Mouse (Mus musculus) embryo, embryonic 10 days (tissue): ENCODE measurements around the gene Lipe.

Source experiments
- DNase-seq: peaks from one replicate; pipeline ENCODE4 v3.0.0-alpha.2; 2015; ENCODE audit warnings: low spot score

The Lipe gene

DNA sequence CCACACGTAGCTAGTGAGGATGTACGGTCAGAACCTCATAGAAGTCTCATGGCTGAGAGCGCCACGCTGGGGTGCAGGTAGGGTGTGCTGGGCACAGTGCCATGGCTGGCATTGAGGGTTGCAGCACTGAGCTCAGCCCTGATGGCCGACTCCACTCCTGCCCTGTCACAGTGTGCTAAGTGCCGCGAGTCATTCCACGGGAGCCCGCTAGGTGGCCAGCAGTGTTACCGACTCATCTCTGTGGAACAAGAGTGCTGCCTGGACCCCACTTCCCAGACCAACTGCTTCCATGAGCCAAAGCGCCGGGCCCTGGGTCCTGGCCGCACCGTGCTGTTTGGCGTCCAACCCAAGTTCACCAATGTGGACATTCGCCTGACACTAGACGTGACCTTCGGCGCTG is 35.4 kb downstream of the Lipe start:
- no peak for DNase-seq

DNA sequence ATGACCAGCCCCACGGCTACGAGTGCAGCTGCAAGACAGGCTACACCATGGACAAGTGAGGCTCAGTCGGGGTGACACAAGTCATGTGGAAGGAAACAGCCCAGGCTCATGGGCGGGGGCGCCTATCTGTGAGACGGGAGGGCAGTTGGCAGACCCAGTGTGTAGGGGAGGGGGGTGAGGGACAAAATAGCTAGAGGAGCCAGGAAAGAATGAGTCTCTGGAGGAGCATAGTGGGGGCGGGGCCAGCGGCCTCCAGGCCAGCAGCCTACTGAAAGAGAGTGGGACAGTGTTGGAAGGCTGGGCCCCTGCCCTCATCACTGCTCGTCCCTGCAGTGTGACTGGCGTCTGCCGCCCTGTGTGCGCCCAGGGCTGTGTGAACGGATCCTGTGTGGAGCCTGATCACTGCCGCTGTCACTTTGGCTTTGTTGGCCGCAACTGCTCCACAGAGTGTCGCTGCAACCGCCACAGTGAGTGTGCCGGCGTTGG is 39.7 kb downstream of the Lipe start:
- peak; percentile 27 for DNase-seq

DNA sequence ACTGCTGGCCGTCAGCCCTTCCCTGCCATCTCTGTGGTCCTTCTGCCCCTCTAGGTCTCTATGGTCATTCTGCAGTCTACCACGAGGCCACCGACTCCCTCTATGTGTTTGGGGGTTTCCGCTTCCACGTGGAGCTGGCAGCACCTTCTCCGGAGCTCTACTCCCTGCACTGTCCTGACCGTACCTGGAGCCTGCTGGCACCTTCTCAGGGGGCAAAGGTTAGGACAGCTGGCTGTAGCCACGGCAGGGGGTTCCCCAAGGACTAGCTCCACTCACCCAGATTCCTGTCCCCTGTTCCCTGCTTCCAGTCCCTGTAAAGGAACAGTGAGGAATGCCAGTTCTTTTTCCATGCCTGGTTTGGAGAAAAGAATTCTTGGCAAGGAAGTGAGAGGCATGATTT is 49.6 kb downstream of the Lipe start:
- DNase-seq = no peak

DNA sequence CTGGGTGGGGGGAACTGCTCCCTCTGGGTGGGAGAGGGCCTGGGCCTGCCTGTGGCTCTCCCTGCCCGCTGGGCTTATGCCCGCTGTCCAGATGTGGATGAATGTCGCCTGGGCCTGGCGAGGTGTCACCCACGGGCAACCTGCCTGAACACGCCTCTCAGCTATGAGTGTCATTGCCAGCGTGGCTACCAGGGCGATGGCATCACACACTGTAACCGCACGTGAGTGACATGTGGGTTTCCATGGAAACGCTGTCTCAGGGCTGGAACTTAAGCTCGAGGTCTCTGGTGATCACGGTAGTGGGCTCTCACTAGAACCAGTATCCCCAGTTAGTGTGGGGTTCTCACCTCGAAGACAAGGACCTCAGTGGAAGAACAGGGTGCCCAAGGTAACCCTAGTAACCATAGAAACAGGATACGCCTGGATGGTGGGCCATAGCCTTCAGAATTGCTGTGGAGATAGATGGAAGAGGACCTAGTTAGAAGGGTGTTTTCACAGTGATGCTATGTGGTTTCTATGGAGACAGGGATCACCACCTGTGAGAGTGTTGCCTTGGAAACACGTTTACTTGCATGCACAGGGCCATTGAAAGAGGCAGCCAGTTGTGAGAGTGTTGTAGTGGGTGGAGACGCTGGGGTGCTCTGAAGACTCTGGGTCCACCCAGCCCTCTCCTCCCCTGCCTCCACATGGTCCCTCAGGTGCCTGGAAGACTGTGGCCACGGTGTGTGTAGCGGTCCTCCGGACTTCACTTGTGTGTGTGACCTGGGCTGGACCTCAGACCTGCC is 57.3 kb downstream of the Lipe start:
- DNase-seq = no peak

DNA sequence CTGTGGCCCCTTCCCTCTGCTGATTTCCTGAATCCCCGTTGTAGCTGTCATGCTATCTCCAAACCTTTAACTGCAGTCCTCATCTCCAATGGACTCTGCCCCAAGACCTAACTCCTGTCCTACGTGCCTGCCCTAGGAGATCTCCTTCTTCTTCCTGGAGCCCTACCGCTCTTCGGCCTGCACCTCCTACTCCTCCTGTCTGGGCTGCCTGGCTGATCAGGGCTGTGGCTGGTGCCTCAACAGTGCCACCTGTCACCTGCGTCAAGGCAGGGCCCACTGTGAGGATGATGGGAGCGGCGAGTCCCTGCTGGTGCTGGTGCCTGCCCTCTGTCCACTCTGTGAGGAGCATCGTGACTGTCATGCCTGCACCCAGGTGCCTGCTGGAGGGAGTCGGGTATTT is 59.2 kb downstream of the Lipe start:
- DNase-seq = no peak

DNA sequence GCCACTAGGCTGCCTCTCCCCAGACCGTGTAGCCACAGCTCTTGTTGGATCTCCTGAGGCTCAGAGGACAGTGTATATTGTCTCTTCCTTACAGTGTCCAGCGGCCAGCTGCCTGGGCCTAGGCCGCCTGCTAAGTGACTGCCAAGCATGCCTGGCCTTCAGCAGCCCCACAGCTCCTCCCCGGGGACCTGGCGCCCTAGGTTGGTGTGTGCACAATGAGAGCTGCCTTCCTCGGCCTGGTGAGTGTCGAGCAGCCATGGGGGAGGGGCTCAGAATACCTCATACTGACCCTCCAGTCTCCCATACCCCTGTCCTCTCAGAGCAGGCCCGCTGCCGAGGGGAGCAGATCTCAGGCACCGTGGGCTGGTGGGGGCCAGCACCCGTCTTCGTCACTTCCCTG is 64.0 kb downstream of the Lipe start:
- no peak for DNase-seq

DNA sequence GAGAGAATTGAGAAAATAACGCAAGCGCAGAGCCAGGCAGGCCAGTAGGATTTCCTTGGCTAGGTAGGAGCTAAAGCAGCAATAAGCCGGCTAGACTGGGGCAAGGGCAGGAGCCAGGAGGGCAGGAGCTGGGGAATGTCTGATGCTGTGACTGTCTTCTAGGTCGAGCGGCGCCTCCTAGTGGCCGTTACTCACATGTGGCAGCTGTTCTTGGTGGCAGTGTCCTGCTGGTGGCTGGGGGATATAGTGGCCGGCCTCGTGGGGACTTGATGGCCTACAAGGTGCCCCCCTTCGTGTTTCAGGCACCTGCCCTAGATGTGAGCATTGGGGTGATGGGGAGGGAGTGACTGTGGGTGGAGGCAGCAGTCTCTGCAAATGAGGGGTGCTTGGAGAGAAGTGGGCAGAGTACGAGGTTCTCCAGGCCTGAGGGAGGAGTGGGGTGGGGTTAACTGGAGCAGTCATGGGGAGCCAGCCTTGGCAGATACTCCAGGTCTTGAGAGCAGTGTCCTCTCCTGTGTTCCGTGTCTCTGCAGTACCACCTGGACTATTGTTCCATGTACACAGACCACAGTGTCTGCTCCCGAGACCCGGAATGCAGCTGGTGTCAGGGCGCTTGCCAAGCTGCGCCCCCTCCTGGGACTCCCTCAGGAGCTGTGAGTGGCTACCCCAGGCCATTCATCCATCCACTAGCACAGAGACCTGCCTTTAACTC is 64.8 kb downstream of the Lipe start:
- DNase-seq = peak; percentile 92
